In the genomic region with DNA sequence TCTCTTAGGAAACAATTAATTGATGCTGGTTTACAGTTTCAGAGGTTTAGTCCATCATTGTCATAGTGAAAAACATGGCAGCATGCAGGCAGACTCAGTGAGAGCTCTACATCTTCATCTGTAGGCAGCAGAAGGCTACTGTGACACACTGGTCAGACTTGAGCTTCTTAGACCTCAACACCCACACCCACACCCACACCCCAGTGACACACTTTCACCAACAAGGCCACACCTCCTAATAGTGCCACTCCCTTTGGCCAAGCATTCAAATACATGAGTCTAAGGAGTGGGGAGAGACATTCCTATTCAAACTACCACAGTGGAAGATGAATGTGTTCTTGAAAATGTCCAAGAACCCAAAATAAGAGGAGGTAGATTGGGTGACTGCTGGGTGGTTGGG, we compare ENCODE assay signal across 17 mouse cellular contexts.
"Had no signal": no experiment of that assay in that cellular context is flagged by ENCODE, and none has a peak within 500 bp of the region (broad histone marks: within the 10 kb centered on the region; RNA-seq: fewer than 3 reads in every experiment).

No protein-coding gene starts in this region.

- H3K27me3 ChIP-seq: limb, embryonic 12.5 days; limb, embryonic 15.5 days; neural tube, embryonic 12.5 days; neural tube, embryonic 15.5 days had no signal

- H3K4me1 ChIP-seq: neural tube, embryonic 12.5 days; neural tube, embryonic 15.5 days had no signal

- H3K9me3 ChIP-seq: limb, embryonic 12.5 days; limb, embryonic 15.5 days; neural tube, embryonic 12.5 days; neural tube, embryonic 15.5 days had no signal

- H3K9ac ChIP-seq: limb, embryonic 12.5 days; limb, embryonic 15.5 days; lung, embryonic 14.5 days; neural tube, embryonic 12.5 days; neural tube, embryonic 15.5 days had no signal

- H3K4me3 ChIP-seq: limb, embryonic 12.5 days; limb, embryonic 15.5 days; neural tube, embryonic 12.5 days; neural tube, embryonic 15.5 days had no signal

- H3K4me2 ChIP-seq: limb, embryonic 12.5 days; limb, embryonic 15.5 days; lung, embryonic 14.5 days; neural tube, embryonic 12.5 days; neural tube, embryonic 15.5 days had no signal

- H3K36me3 ChIP-seq: limb, embryonic 12.5 days; limb, embryonic 15.5 days; neural tube, embryonic 12.5 days; neural tube, embryonic 15.5 days had no signal

- H3K27ac ChIP-seq: kidney, postnatal 0 days; limb, embryonic 12.5 days; limb, embryonic 15.5 days; macrophage; neural tube, embryonic 12.5 days; neural tube, embryonic 15.5 days had no signal

- ATAC-seq: intestine, postnatal 0 days; lung, postnatal 0 days had no signal

- DNase-seq: kidney, adult 2 months; kidney, postnatal 36 days; left cerebral cortex, postnatal 4 days; lung, embryonic 14.5 days; midbrain, embryonic 14.5 days; right cerebral cortex, adult 18-20 months; right cerebral cortex, postnatal 14 days; right cerebral cortex, postnatal 4 days; thymus, postnatal 25 days had no signal
